Mouse (Mus musculus) limb, embryonic 12.5 days (tissue): ENCODE results near the gene Ptprg. TPM values are rescaled to one million over a fixed set of nuclear protein-coding genes. Genes with fewer than 3 reads are reported as not detected.
"Not testable (repeated sequence)": the region's sequence is repeated elsewhere in the genome, so short reads cannot be mapped to it uniquely, and the experiment has no call there.

Source experiments
- ATAC-seq: fragments of 200-750 bp; cut with Nextera tagmentation; 2 replicates; pipeline ENCODE4 v1.8.0; 2017; ENCODE audit warnings: low read depth, moderate TSS enrichment; ENCODE audit not compliant: insufficient number of reproducible peaks, insufficient read depth, low FRiP score, low TSS enrichment
- H3K27ac ChIP-seq: fragments of 300-500 bp; sonication (generic); 2 replicates; pipeline ENCODE4 v1.5.1; 2016; ENCODE audit warnings: mild to moderate bottlenecking, moderate library complexity
- H3K27me3 ChIP-seq: fragments of 300-500 bp; sonication (generic); 2 replicates; pipeline ENCODE4 v1.6.1; 2016; ENCODE audit warnings: mild to moderate bottlenecking, moderate library complexity
- H3K36me3 ChIP-seq: fragments of 300-500 bp; sonication (generic); 2 replicates; pipeline ENCODE4 v1.6.1; 2016; ENCODE audit warnings: mild to moderate bottlenecking, moderate library complexity
- H3K4me1 ChIP-seq: fragments of 300-500 bp; sonication (generic); replicated peaks from 2 replicates; pipeline ENCODE4 v1.6.1; 2016
- H3K4me2 ChIP-seq: fragments of 300-500 bp; sonication (generic); 2 replicates; pipeline ENCODE4 v1.6.1; 2016; ENCODE audit warnings: mild to moderate bottlenecking, moderate library complexity
- H3K4me3 ChIP-seq: fragments of 300-500 bp; sonication (generic); replicated peaks from 2 replicates; pipeline ENCODE4 v1.5.1; 2016; ENCODE audit warnings: mild to moderate bottlenecking
- H3K9ac ChIP-seq: fragments of 300-500 bp; sonication (generic); replicated peaks from 2 replicates; pipeline ENCODE4 v1.6.1; 2016; ENCODE audit warnings: mild to moderate bottlenecking, moderate library complexity
- H3K9me3 ChIP-seq: fragments of 300-500 bp; sonication (generic); 2 replicates; pipeline ENCODE4 v1.6.1; 2016; ENCODE audit warnings: mild to moderate bottlenecking, moderate library complexity
- WGBS: fragments of 180-500 bp; shearing (Covaris S2); methylation state at CpG from one replicate; pipeline ENCODE4 v1.1.7; 2016; 5-methylcytosine and 5-hydroxymethylcytosine counted together
- polyA plus RNA-seq: library from polyadenylated mRNA; unstranded; fragments of >200 nt; fragmentation: Nextera tagmentation; extraction: Ambion mirVana; gene quantifications from 2 replicates; pipeline ENCODE4 v1.2.1, GENCODE M21; 2016

Gene Ptprg
- polyA plus RNA-seq, 1 experiment from 2014 or later = 37.5 TPM

DNA sequence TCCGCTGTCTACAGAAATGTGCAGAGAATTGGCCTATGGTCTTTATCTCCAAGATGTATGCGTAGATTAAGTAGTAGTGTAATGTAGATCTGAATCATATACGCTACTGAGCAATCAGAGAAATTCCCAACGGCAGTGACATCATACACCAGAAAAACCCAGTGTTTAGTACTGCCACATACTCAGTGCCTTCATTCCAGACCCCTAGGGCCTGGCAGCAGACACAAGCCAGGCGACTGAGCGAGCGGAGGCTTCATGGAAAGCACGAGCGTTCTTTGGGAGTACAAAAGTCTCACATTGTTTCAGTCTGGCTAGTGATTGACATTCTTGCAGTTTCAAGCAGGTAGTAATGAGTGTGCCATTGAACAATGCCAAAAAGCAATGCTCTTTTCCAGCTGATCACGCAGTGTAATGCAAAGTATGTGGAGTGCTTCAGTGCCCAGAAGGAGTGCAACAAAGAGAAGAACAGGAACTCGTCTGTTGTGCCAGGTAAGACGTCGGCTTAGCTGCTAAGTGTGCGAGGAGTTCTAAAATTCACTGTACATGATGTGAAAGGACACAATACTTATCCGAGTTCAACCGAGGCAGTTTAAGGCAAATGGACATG is 665.3 kb downstream of the Ptprg start:
- H3K4me3 ChIP-seq = no peak overlapping the region
- H3K9ac ChIP-seq = no peak overlapping the region
- no peak overlapping the region for H3K4me2 ChIP-seq
- 91% methylated on average over 16 of the region's 16 CpGs for WGBS
- no peaks in the 10 kb centered on the region for H3K9me3 ChIP-seq
- peaks cover 14% of the 10 kb centered on the region; the same call in 1 of the 2 replicates for H3K36me3 ChIP-seq
- no peak for ATAC-seq
- H3K27me3 ChIP-seq = no peaks in the 10 kb centered on the region
- H3K4me1 ChIP-seq = no peaks in the 10 kb centered on the region
- no peak overlapping the region for H3K27ac ChIP-seq

DNA sequence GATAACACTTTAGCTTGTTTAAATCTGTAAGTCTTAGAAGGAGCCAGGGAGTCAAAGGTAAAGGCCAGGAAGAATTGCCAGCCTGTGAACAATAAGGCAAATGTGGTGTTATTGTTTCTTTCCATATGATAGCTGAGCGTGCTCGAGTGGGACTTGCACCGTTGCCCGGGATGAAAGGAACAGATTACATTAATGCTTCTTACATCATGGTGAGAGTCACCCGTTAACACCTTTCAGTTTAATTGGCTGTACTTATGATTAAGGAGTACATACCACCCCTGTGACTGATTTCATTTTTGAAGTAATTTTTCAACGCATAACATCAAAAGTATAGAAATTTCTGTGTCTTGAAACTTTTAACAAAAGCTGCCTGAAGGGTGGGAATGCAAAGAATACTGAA is 666.5 kb downstream of the Ptprg start:
- H3K9me3 ChIP-seq = no peaks in the 10 kb centered on the region
- no peak overlapping the region for H3K4me2 ChIP-seq
- H3K4me3 ChIP-seq = no peak overlapping the region
- WGBS = 56% methylated on average over 6 of the region's 6 CpGs
- no peak overlapping the region for H3K9ac ChIP-seq
- no peaks in the 10 kb centered on the region for H3K27me3 ChIP-seq
- no peak overlapping the region for H3K27ac ChIP-seq
- no peaks in the 10 kb centered on the region for H3K4me1 ChIP-seq
- no peak for ATAC-seq
- peaks cover 14% of the 10 kb centered on the region; the same call in 1 of the 2 replicates for H3K36me3 ChIP-seq

DNA sequence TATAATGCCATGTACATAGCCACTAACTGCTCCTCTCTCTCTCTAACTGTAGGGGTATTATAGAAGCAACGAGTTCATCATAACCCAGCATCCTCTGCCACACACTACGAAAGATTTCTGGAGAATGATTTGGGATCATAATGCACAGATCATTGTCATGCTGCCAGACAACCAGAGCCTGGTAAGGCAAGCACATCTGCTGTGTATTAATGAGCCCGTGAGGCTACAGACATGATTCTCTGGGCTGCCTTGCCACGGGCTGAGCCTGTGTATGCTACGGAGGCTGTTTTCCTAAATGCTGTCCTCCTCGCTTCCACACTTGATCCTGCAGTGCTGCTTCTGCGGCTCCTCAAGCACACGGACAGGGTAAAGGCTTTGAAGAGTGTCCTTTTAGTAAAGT is 667.2 kb downstream of the Ptprg start:
- Histone ChIP-seq H3K36me3 (peaks cover 11% of the 10 kb centered on the region; the same call in 1 of the 2 replicates), H3K4me1 (no peaks in the 10 kb centered on the region), H3K27ac (no peak overlapping the region), H3K9me3 (no peaks in the 10 kb centered on the region), H3K9ac (no peak overlapping the region), H3K4me2 (no peak overlapping the region), H3K4me3 (no peak overlapping the region), H3K27me3 (no peaks in the 10 kb centered on the region)
- 62% methylated on average over 8 of the region's 8 CpGs for WGBS
- no peak for ATAC-seq

DNA sequence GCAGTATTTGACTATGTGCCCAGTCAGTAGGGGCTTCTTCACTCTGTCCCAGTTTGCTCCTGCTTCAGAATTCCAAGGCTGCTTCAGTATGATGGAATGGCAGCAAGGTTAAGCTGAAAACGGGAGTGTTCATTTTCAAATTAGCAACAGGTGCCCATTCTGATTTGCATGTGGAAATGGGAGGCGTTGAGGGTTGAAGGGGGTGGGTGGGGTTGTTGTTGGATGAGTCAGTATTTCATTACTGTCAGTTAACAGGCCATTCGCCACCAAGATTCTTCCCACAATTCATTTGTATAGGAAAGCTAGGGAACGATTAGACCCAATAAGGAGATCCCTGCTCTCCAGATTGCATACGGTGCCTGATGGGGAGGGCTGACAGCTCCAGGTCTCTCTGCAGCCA is 668.2 kb downstream of the Ptprg start:
- Histone ChIP-seq H3K36me3 (peaks cover 19% of the 10 kb centered on the region; the same call in 1 of the 2 replicates), H3K27me3 (no peaks in the 10 kb centered on the region), H3K4me2 (no peak overlapping the region), H3K4me3 (no peak overlapping the region), H3K4me1 (no peaks in the 10 kb centered on the region), H3K9ac (no peak overlapping the region), H3K9me3 (no peaks in the 10 kb centered on the region), H3K27ac (no peak overlapping the region)
- no peak for ATAC-seq
- WGBS = 82% methylated on average over 5 of the region's 5 CpGs

DNA sequence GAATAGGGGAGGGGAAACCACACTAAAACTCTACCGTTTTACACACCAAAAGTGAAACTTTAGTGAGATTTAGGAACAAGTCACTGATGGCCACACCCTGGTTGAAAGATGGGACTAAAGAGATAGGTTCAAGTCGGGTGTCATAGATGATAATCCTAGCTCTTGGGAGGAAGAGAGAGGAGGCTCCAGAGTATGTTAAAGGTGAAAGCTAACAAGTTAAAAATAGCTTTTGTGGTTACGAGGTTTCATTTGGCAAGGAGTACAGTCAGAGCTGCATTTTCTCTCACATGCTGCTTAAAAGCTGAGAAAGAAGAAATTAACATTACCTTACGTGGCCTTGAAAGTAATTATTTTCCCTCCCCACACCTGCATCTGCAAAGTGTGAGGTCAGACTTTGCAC is 690.4 kb downstream of the Ptprg start:
- no peak overlapping the region for H3K9ac ChIP-seq
- H3K9me3 ChIP-seq = no peaks in the 10 kb centered on the region
- H3K4me2 ChIP-seq = no peak overlapping the region
- H3K4me1 ChIP-seq = no peaks in the 10 kb centered on the region
- no peak overlapping the region for H3K27ac ChIP-seq
- WGBS = 82% methylated on average over 4 of the region's 4 CpGs
- no peak overlapping the region for H3K4me3 ChIP-seq
- H3K36me3 ChIP-seq = peaks cover 11% of the 10 kb centered on the region; the same call in 1 of the 2 replicates
- H3K27me3 ChIP-seq = no peaks in the 10 kb centered on the region
- no peak for ATAC-seq

DNA sequence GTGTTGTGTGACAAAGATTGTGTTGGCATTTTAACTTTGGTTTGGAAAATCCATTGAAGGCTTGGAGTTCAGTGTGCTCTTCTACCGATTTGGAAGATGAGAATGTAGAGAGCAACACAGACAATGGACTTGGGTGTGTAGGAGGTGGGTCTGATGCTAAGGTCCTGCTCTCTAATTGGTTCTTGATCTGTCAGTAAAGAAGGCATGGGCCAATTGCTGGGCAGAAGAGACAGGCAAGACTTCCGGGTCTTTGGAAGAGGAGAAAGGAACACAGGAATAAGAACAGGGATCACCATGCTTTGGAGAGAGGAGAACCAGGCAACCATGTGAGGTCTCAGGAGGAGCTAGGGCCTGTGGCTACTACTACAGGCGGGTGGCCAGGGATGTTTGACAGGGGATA is 722.7 kb downstream of the Ptprg start:
- no peak overlapping the region for H3K9ac ChIP-seq
- H3K27me3 ChIP-seq = 0 out of 2 replicates have a peak, but pooled peaks cover 2% of the 10 kb centered on the region
- no peaks in the 10 kb centered on the region for H3K4me1 ChIP-seq
- H3K9me3 ChIP-seq = no peaks in the 10 kb centered on the region
- no peak for ATAC-seq
- H3K36me3 ChIP-seq = no peaks in the 10 kb centered on the region
- H3K4me2 ChIP-seq = no peak overlapping the region
- 67% methylated on average over 3 of the region's 3 CpGs for WGBS
- no peak overlapping the region for H3K4me3 ChIP-seq
- no peak overlapping the region for H3K27ac ChIP-seq

DNA sequence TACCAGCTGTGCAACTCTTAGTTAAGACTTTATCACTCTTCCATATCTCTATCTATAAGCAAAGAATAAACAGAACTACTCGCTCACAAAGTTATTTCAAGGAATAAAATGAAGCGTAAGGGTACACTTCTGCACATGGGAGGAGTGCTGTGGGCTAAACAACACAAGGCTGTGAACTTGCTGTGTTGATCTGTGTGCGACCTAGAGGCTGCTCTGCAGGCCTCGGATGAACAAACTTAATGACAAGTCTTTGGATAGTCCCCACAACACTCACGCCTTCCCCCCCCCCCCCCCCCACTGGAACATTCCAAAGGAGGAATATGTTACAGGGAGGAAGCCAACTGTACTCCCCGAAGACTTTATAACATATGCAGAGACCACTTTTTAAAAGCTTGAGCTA is 730.3 kb downstream of the Ptprg start, which contains the start of gene Gm49355:
Gene Gm49355 (plus strand): TSS at position 336 of the 400 bp plus-strand sequence.
- H3K4me1 ChIP-seq = no peaks in the 10 kb centered on the region
- 77% methylated on average over 6 of the region's 6 CpGs for WGBS
- no peaks in the 10 kb centered on the region for H3K9me3 ChIP-seq
- 0 out of 2 replicates have a peak, but pooled peaks cover 2% of the 10 kb centered on the region for H3K27me3 ChIP-seq
- no peaks in the 10 kb centered on the region for H3K36me3 ChIP-seq
- H3K4me2 ChIP-seq = peak within 1 kb of the TSS; percentile 71
- peak within 1 kb of the TSS; percentile 95 for H3K27ac ChIP-seq
- H3K9ac ChIP-seq = peak within 1 kb of the TSS; percentile 86
- 0 out of 2 replicates have a peak, but pooled peaks have one; percentile 11 for ATAC-seq
- peak within 1 kb of the TSS; percentile 65 for H3K4me3 ChIP-seq

DNA sequence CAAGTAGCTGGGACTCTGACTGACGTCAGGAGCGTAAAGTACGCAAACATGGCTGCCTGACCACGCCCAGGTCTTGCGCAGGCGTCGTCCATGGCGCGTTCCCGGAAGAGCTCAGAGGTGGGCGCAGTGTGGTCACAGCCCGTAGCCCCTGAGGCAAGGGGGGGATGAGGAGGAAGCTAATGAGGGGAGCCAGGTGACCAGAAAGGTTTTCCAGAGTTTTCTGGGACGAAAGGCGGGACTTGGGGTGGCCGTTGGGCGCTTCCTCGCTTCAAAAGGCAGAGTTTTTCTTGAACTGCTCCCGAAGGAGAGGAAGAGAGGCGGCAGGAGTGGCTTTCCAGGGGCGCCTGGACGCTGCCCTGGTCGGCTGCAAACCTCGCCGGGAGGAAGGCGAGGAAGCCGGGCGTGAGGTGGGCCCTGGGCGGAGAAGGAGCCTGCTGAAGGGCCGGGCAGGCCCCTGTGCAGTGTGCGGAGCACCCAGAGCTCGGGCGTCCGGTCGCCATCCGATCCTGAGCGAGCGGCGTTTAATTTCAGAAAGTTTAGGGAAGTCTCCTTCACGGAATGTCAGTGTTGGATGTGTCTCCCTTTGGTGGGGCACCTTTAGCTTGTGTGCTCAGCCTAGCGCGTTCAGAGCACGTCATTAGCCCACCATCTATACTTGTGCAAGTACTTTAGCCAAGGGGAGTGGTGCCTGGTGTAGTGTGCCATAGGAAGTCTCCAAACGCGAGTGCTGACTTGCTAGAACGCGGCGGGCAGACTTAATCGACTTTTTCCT is 731.0 kb downstream of the Ptprg start, which contains the start of gene 3830406C13Rik:
Gene 3830406C13Rik (plus strand): TSS at position 33 of the 772 bp plus-strand sequence.
- H3K9me3 ChIP-seq = no peaks in the 10 kb centered on the region
- peak within 1 kb of the TSS; percentile 71 for H3K4me2 ChIP-seq
- peak within 1 kb of the TSS; percentile 95 for H3K27ac ChIP-seq
- 0 out of 2 replicates have a peak, but pooled peaks cover 2% of the 10 kb centered on the region for H3K27me3 ChIP-seq
- under 1% methylated on average over 48 of the region's 48 CpGs for WGBS
- H3K9ac ChIP-seq = peak within 1 kb of the TSS; percentile 86
- ATAC-seq = peak; percentile 97
- H3K4me1 ChIP-seq = no peaks in the 10 kb centered on the region
- peak within 1 kb of the TSS; percentile 65 for H3K4me3 ChIP-seq
- no peaks in the 10 kb centered on the region for H3K36me3 ChIP-seq

DNA sequence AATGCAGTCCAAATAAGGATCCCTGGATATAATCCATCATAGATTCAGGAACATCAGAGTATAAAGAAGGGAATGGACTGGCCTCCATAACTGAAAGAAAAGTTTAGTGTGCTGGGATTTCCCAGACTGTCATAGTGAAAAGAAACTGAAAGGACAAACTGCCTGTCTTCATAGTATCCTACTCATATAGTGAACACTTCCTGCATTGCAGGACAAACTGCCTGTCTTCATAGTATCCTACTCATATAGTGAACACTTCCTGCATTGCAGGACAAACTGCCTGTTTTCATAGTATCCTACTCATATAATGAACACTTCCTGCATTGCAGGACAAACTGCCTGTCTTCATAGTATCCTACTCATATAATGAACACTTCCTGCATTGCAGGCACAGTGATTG is 736.4 kb downstream of the Ptprg start:
- H3K4me3 ChIP-seq, H3K27ac ChIP-seq, H3K36me3 ChIP-seq, H3K27me3 ChIP-seq, ATAC-seq, H3K9ac ChIP-seq, H3K4me1 ChIP-seq, H3K4me2 ChIP-seq, H3K9me3 ChIP-seq: not testable (repeated sequence)
